Mouse (Mus musculus) embryonic facial prominence, embryonic 10.5 days (tissue): ENCODE data around the gene Sfrp4. TPM values are rescaled to one million over a fixed set of nuclear protein-coding genes. Genes with fewer than 3 reads are reported as not detected.
"Not testable (repeated sequence)": the region's sequence is repeated elsewhere in the genome, so short reads cannot be mapped to it uniquely, and the experiment has no call there.

Source experiments
- DNase-seq: peaks from one replicate; pipeline ENCODE4 v3.0.0-alpha.2; 2017; ENCODE audit warnings: low spot score
- H3K27ac ChIP-seq: fragments of 300-500 bp; sonication (generic); replicated peaks from 2 replicates; pipeline ENCODE4 v1.5.1; 2016; ENCODE audit warnings: mild to moderate bottlenecking
- H3K27me3 ChIP-seq: fragments of 300-500 bp; sonication (generic); replicated peaks from 2 replicates; pipeline ENCODE4 v1.6.1; 2016; ENCODE audit warnings: low read depth, mild to moderate bottlenecking; ENCODE audit not compliant: poor library complexity, severe bottlenecking
- H3K36me3 ChIP-seq: fragments of 300-500 bp; sonication (generic); replicated peaks from 2 replicates; pipeline ENCODE4 v1.6.1; 2016; ENCODE audit warnings: mild to moderate bottlenecking, moderate library complexity
- H3K4me1 ChIP-seq: fragments of 300-500 bp; sonication (generic); 2 replicates; pipeline ENCODE4 v1.6.1; 2016
- H3K4me3 ChIP-seq: fragments of 300-500 bp; sonication (generic); 2 replicates; pipeline ENCODE4 v1.5.1; 2016; ENCODE audit warnings: mild to moderate bottlenecking, moderate library complexity
- H3K9me3 ChIP-seq: fragments of 300-500 bp; sonication (generic); 2 replicates; pipeline ENCODE4 v1.6.1; 2016; ENCODE audit warnings: mild to moderate bottlenecking
- WGBS: fragments of 180-500 bp; shearing (Covaris S2); methylation state at CpG from one replicate; pipeline ENCODE4 v1.1.7; 2016; 5-methylcytosine and 5-hydroxymethylcytosine counted together
- polyA plus RNA-seq: library from polyadenylated mRNA; unstranded; fragments of >200 nt; fragmentation: Nextera tagmentation; extraction: Ambion mirVana; gene quantifications from 2 replicates; pipeline ENCODE4 v1.2.1, GENCODE M21; 2016

Sfrp4 gene
- polyA plus RNA-seq: 0.26 and 0.67 TPM in 2 replicates

- Histone ChIP-seq H3K27me3 (peaks cover 49% of the 10 kb centered on the region), H3K36me3 (no peaks in the 10 kb centered on the region), H3K27ac (peak within 1 kb of the TSS; percentile 58), H3K4me3 (peak within 1 kb of the TSS; percentile 64), H3K9me3 (no peaks in the 10 kb centered on the region), H3K4me1 (peaks cover 24% of the 10 kb centered on the region)
- peak; percentile 67 for DNase-seq
- 4% methylated on average over 25 of the region's 25 CpGs for WGBS
Observed at GRCm38 (mm10) chr13:19622573-19623227, at the start of gene Sfrp4. Gene Sfrp4 (plus strand): TSS chr13:19623104.

- 91% methylated on average over 2 of the region's 2 CpGs for WGBS
- not testable (repeated sequence) for H3K27ac ChIP-seq, DNase-seq, H3K4me1 ChIP-seq, H3K9me3 ChIP-seq, H3K27me3 ChIP-seq, H3K4me3 ChIP-seq, H3K36me3 ChIP-seq
Observed at GRCm38 (mm10) chr13:19574723-19575122, 48.2 kb upstream of the Sfrp4 start.

- Histone ChIP-seq H3K27me3 (no peaks in the 10 kb centered on the region), H3K4me3 (no peak overlapping the region), H3K4me1 (no peaks in the 10 kb centered on the region), H3K9me3 (no peaks in the 10 kb centered on the region), H3K27ac (no peak overlapping the region), H3K36me3 (no peaks in the 10 kb centered on the region)
- DNase-seq: no peak
- 87% methylated on average over 3 of the region's 3 CpGs for WGBS
Observed at GRCm38 (mm10) chr13:19575947-19576346, 47.0 kb upstream of the Sfrp4 start.

GRCm38 (mm10) chr13:19590996-19591759 is 31.7 kb upstream of the Sfrp4 start:
- Histone ChIP-seq H3K36me3 (no peaks in the 10 kb centered on the region), H3K27me3 (no peaks in the 10 kb centered on the region), H3K4me1 (no peaks in the 10 kb centered on the region), H3K27ac (no peak overlapping the region), H3K4me3 (no peak overlapping the region), H3K9me3 (no peaks in the 10 kb centered on the region)
- 89% methylated on average over 3 of the region's 3 CpGs for WGBS
- no peak for DNase-seq

GRCm38 (mm10) chr13:19595141-19595540 is 27.8 kb upstream of the Sfrp4 start:
- WGBS: 86% methylated on average over 1 of the region's 1 CpGs
- no peaks in the 10 kb centered on the region for H3K9me3 ChIP-seq
- H3K27me3 ChIP-seq: no peaks in the 10 kb centered on the region

GRCm38 (mm10) chr13:19599242-19599641 is 23.7 kb upstream of the Sfrp4 start:
- H3K9me3 ChIP-seq: no peaks in the 10 kb centered on the region
- DNase-seq: no peak
- 88% methylated on average over 6 of the region's 6 CpGs for WGBS
- H3K27ac ChIP-seq: no peak overlapping the region
- H3K27me3 ChIP-seq: no peaks in the 10 kb centered on the region
- H3K4me1 ChIP-seq: no peaks in the 10 kb centered on the region
- no peak overlapping the region for H3K4me3 ChIP-seq
- no peaks in the 10 kb centered on the region for H3K36me3 ChIP-seq

More at GRCm38 (mm10) chr13:19595141-19595540, 27.8 kb upstream of the Sfrp4 start:
- no peak overlapping the region for H3K4me3 ChIP-seq
- DNase-seq: no peak
- no peaks in the 10 kb centered on the region for H3K36me3 ChIP-seq
- H3K27ac ChIP-seq: no peak overlapping the region
- no peaks in the 10 kb centered on the region for H3K4me1 ChIP-seq

- H3K4me3 ChIP-seq: no peak overlapping the region
- 69% methylated on average over 1 of the region's 1 CpGs for WGBS
- no peaks in the 10 kb centered on the region for H3K9me3 ChIP-seq
- DNase-seq: no peak
- no peaks in the 10 kb centered on the region for H3K4me1 ChIP-seq
- H3K27me3 ChIP-seq: no peaks in the 10 kb centered on the region
- H3K36me3 ChIP-seq: no peaks in the 10 kb centered on the region
- no peak overlapping the region for H3K27ac ChIP-seq
Observed at GRCm38 (mm10) chr13:19602531-19602930, 20.4 kb upstream of the Sfrp4 start.

- no peak for DNase-seq
- 90% methylated on average over 1 of the region's 1 CpGs for WGBS
- H3K36me3 ChIP-seq: no peaks in the 10 kb centered on the region
- no peak overlapping the region for H3K27ac ChIP-seq
- H3K4me3 ChIP-seq: no peak overlapping the region
- no peaks in the 10 kb centered on the region for H3K27me3 ChIP-seq
- H3K4me1 ChIP-seq: no peaks in the 10 kb centered on the region
- H3K9me3 ChIP-seq: no peaks in the 10 kb centered on the region
Observed at GRCm38 (mm10) chr13:19603719-19604118, 19.2 kb upstream of the Sfrp4 start.

- H3K27ac ChIP-seq: no peak overlapping the region
- no peaks in the 10 kb centered on the region for H3K4me1 ChIP-seq
- H3K4me3 ChIP-seq: no peak overlapping the region
- no peaks in the 10 kb centered on the region for H3K36me3 ChIP-seq
- H3K9me3 ChIP-seq: no peaks in the 10 kb centered on the region
- H3K27me3 ChIP-seq: no peaks in the 10 kb centered on the region
- no peak for DNase-seq
Observed at GRCm38 (mm10) chr13:19604916-19605315, 18.0 kb upstream of the Sfrp4 start.

- Histone ChIP-seq H3K4me1 (no peaks in the 10 kb centered on the region), H3K9me3 (no peaks in the 10 kb centered on the region), H3K27me3 (no peaks in the 10 kb centered on the region), H3K27ac (no peak overlapping the region), H3K36me3 (no peaks in the 10 kb centered on the region), H3K4me3 (no peak overlapping the region)
- DNase-seq: no peak
Observed at GRCm38 (mm10) chr13:19608120-19608519, 14.8 kb upstream of the Sfrp4 start.

GRCm38 (mm10) chr13:19612348-19612747 is 10.6 kb upstream of the Sfrp4 start:
- Histone ChIP-seq H3K36me3 (no peaks in the 10 kb centered on the region), H3K4me3 (no peak overlapping the region), H3K4me1 (no peaks in the 10 kb centered on the region), H3K27ac (no peak overlapping the region), H3K9me3 (no peaks in the 10 kb centered on the region), H3K27me3 (no peaks in the 10 kb centered on the region)
- no peak for DNase-seq
- 79% methylated on average over 1 of the region's 1 CpGs for WGBS

- 91% methylated on average over 3 of the region's 3 CpGs for WGBS
- no peaks in the 10 kb centered on the region for H3K36me3 ChIP-seq
- no peak for DNase-seq
- H3K4me3 ChIP-seq: no peak overlapping the region
- H3K9me3 ChIP-seq: no peaks in the 10 kb centered on the region
- no peak overlapping the region for H3K27ac ChIP-seq
- H3K27me3 ChIP-seq: no peaks in the 10 kb centered on the region
- H3K4me1 ChIP-seq: no peaks in the 10 kb centered on the region
Observed at GRCm38 (mm10) chr13:19612963-19613362, 9.9 kb upstream of the Sfrp4 start.

- 90% methylated on average over 1 of the region's 1 CpGs for WGBS
Observed at GRCm38 (mm10) chr13:19613426-19613825, 9.5 kb upstream of the Sfrp4 start.

More at GRCm38 (mm10) chr13:19613426-19613825, 9.5 kb upstream of the Sfrp4 start:
- Histone ChIP-seq H3K27ac (no peak overlapping the region), H3K4me3 (no peak overlapping the region), H3K27me3 (no peaks in the 10 kb centered on the region), H3K36me3 (no peaks in the 10 kb centered on the region), H3K9me3 (no peaks in the 10 kb centered on the region), H3K4me1 (no peaks in the 10 kb centered on the region)
- no peak for DNase-seq
